Mouse (Mus musculus): ENCODE measurements around the gene Sec62. TPM values are rescaled to one million over a fixed set of nuclear protein-coding genes. Genes with fewer than 3 reads are reported as not detected.

Gene Sec62
- 166 TPM for polyA plus RNA-seq (2014; fragmentation: Illumina TruSeq; extraction: RNeasy Lipid Tissue Mini Kit (QIAGEN cat#74804); ENCODE audit: low read depth, low replicate concordance)

DNA sequence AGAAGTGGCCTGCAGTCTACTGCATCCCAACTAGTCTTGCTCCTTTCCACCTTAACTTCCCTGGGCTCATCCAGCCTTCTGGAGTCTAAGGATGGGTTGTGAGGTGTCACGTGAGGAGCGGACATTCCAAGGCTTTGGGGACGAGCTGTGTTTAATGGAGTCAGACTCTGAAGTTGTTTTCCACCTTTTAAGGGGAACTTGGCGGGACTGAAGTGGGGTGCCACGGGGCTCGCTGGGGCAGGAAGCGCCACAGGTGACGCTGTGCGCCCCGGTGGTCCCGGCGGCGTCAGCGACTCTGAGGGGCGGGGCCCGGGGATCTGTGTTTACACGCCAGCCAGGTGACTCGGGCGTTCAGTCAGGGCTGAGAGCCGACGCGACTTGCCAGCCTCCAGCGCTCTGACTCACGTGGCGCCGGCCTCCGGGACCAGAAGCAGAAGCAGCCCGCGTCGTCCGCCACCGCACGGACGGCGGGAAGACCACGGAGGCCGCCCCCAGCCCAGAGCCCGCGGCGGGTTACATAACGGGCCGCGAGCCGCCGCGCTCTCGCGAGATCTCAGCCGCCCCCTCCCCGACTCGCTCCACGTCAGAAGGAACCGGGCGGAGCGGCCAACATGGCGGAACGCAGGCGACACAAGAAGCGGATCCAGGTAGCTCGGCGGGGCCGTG, at the start of gene Sec62:
Gene Sec62, plus strand, starts transcription at position 139 of the 666 bp plus-strand sequence.

DNA sequence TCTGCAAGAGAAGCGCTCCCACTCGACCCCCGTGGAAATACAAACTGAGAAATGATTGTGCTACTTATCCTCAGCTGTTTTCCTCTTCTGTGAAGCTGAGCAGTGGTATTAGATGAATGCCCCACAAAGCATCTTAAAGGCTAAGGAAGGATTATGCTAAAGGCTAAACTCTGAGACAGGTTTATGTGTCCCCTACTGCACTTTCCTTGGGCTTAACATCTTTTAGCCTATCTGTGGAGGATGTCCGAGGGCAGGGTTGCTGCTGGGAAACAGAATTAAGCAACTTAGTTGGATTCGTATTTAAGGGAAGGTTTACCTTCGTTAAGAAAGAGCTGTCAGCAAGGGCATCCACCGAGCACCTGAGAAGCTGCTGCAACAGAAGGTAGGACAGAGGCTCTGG, 46.7 kb upstream of the Sec62 start, which contains the start of gene Samd7:
Gene Samd7, plus strand, starts transcription at position 288 of the 400 bp plus-strand sequence.

DNA sequence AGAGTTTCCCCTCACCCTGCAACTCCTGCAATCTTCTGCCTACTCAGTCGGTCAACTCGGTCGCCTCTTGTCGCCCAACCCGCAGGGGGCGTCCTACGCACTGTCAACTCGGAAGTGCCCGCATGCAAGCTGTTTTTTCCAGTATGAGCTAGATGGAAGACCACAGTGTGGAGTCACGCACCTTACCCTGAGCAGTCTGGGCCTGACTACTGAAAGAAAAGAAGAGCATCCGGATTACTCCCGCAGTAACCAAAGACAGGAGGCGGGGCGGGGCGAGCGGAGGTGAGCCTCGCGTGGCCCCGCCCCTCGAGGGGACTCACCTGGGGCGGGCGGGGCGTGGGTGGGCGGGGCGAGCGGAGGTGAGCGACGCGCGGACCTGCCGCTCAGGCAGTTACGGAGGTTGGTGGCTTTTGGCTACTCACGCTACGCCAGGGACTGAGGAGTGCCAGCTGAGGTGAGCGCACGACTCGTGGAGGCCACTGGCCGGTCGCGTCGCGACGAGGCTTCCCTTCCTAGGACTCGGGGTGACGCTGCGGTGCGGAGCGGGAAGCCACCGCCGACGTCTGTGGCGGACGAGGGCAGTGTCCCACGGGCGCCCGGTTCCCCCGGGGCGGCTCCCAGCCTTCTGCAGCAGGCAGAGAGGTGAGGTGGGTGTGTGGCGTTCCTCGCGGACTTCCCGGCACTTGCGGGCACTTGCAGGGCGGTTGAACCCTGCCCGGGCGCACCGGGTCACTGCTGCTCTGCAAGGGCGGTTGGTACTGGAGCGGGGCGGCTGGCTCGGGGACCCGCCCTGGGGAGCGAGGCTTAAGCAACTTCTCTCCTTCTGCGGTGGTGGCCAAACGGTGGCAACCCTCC, 63.2 kb downstream of the Sec62 start, which contains the start of gene Gpr160:
Gene Gpr160, plus strand, starts transcription at position 347 of the 855 bp plus-strand sequence.

Other genes with a start within 250 kb of the Sec62 start
- gene Mecom, start 244.9 kb upstream of the Sec62 start, polyA plus RNA-seq (2014; fragmentation: Illumina TruSeq; extraction: RNeasy Lipid Tissue Mini Kit (QIAGEN cat#74804); ENCODE audit: low read depth, low replicate concordance): 0.93 TPM
- gene Actrt3, start 192.9 kb upstream of the Sec62 start, polyA plus RNA-seq (2014; fragmentation: Illumina TruSeq; extraction: RNeasy Lipid Tissue Mini Kit (QIAGEN cat#74804); ENCODE audit: low read depth, low replicate concordance): not detected
- gene Mynn, start 190.8 kb upstream of the Sec62 start, polyA plus RNA-seq (2014; fragmentation: Illumina TruSeq; extraction: RNeasy Lipid Tissue Mini Kit (QIAGEN cat#74804); ENCODE audit: low read depth, low replicate concordance): 17.5 TPM
- gene Lrriq4, start 148.4 kb upstream of the Sec62 start, polyA plus RNA-seq (2014; fragmentation: Illumina TruSeq; extraction: RNeasy Lipid Tissue Mini Kit (QIAGEN cat#74804); ENCODE audit: low read depth, low replicate concordance): not detected
- gene Lrrc34, start 145.0 kb upstream of the Sec62 start, polyA plus RNA-seq (2014; fragmentation: Illumina TruSeq; extraction: RNeasy Lipid Tissue Mini Kit (QIAGEN cat#74804); ENCODE audit: low read depth, low replicate concordance): not detected
- not detected for gene Lrrc31, start 93.0 kb upstream of the Sec62 start, polyA plus RNA-seq (2014; fragmentation: Illumina TruSeq; extraction: RNeasy Lipid Tissue Mini Kit (QIAGEN cat#74804); ENCODE audit: low read depth, low replicate concordance)
- not detected for gene Samd7, start 46.6 kb upstream of the Sec62 start, polyA plus RNA-seq (2014; fragmentation: Illumina TruSeq; extraction: RNeasy Lipid Tissue Mini Kit (QIAGEN cat#74804); ENCODE audit: low read depth, low replicate concordance)
- 1.1 TPM for gene Gpr160, start 63.1 kb downstream of the Sec62 start, polyA plus RNA-seq (2014; fragmentation: Illumina TruSeq; extraction: RNeasy Lipid Tissue Mini Kit (QIAGEN cat#74804); ENCODE audit: low read depth, low replicate concordance)
- 11.8 TPM for gene Phc3, start 176.5 kb downstream of the Sec62 start, polyA plus RNA-seq (2014; fragmentation: Illumina TruSeq; extraction: RNeasy Lipid Tissue Mini Kit (QIAGEN cat#74804); ENCODE audit: low read depth, low replicate concordance)
- gene Prkci, start 202.9 kb downstream of the Sec62 start, polyA plus RNA-seq (2014; fragmentation: Illumina TruSeq; extraction: RNeasy Lipid Tissue Mini Kit (QIAGEN cat#74804); ENCODE audit: low read depth, low replicate concordance): 15.1 TPM

Measured in liver, adult 10 weeks (tissue).